Mouse (Mus musculus) heart, adult 11 months (tissue): Measurements from ENCODE around the gene E2f1.

Source experiments
- DNase-seq: peaks from one replicate; pipeline ENCODE4 v3.0.0; 2022

Gene E2f1

DNA sequence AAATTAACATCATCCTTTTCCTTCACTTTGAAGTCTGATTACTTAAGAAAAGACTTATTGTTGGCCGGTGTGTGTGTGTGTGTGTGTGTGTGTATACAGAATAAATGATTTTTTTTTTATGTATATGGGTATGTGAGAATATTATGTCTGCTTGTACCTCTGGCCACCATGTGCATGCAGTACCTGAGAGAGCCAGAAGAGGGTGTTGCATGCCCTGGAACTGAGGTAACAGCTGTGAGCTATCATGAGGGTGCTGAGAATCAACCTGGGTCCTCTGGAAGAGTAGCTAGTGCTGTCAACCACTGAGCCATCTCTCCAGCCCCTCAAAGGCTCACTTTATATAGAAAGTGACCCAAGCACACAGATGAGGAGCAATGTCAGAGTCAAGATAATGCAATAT, 11.7 kb upstream of the E2f1 start:
- DNase-seq = no peak

DNA sequence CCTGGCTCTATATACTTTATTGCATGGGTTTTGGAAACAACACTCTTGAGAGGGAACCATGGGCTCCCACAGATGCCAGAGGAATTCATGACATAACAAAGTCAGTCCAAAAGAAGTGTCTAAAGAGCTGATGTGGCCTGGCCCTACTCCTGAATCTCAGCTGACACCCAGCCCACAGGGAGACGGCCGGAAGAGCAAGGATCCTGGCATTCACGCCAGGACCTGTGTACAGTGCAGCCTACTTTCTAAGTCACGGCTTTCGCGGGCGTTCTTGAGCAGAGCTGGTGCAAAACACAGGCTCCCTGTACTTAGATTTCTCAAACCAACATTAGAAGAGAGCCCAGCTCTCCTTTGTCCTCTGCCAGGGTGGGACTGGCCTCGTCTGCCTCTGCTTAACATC, 10.9 kb upstream of the E2f1 start:
- DNase-seq = peak; percentile 97

DNA sequence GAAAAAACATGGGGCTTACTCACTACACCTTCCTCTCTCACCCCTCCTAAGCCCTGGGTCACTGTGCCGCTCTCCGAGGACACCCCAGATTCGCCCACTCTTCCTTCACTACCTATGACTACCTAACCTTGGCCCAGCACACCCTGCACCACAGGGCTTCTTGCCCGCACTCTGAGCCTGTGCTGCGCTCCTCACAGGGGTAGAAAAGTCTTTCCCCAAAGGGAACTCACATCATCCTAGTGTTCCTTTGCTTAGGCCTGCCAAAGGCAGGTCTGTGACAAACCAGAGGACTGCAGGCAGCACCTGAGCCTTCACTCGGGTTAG, 8.0 kb upstream of the E2f1 start:
- no peak for DNase-seq

DNA sequence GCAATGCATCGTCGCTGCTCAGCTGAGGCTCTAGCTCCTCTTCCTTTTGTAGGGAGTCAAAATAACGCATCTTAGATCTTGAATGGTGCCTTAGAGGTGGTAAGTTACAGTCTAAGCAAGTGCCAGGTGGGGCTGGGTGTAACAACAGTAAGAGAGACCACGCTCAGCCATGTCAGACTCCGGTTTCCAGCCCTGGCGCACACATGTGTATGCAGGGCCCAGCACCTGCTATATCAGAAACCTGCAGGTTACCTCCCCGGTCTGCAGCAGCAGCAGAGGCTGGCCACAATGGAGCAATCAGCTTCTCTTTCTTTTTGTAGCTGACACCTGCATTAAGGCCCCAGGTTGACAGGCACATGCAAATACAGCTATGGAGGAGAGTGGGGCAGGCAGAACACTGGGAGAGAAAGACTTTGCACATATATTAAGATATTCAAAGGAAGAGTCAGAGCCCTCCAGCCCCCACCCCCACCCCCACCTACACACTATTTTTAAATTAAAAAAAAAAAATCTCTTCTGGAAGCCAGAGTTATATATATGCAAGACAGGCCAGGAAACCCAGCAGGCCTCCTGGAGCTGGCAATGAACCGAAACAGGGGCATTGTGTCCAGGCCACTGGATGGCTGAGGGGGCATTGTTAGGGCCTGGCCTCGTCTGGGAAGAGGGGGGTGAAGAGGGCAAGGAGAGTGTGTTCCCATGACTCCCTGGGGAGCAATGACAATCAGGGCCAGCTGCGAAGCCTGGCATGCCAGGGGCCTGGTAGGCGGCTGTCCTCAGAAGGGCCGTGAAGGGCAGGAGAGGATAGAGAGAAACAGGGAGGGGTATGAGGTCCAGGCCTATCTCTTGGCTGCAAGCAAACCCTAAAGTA, 7.4 kb upstream of the E2f1 start:
- DNase-seq = no peak

GRCm38 (mm10) chr2:154574271-154574670, 4.6 kb upstream of the E2f1 start:
- no peak for DNase-seq

- DNase-seq = no peak
Observed at GRCm38 (mm10) chr2:154572996-154573395, 3.3 kb upstream of the E2f1 start.

GRCm38 (mm10) chr2:154571976-154572375, 2.3 kb upstream of the E2f1 start:
- no peak for DNase-seq

- no peak for DNase-seq
Observed at GRCm38 (mm10) chr2:154571266-154571665, 1.6 kb upstream of the E2f1 start.

GRCm38 (mm10) chr2:154570666-154571065, 974 bp upstream of the E2f1 start:
- DNase-seq = no peak

DNA sequence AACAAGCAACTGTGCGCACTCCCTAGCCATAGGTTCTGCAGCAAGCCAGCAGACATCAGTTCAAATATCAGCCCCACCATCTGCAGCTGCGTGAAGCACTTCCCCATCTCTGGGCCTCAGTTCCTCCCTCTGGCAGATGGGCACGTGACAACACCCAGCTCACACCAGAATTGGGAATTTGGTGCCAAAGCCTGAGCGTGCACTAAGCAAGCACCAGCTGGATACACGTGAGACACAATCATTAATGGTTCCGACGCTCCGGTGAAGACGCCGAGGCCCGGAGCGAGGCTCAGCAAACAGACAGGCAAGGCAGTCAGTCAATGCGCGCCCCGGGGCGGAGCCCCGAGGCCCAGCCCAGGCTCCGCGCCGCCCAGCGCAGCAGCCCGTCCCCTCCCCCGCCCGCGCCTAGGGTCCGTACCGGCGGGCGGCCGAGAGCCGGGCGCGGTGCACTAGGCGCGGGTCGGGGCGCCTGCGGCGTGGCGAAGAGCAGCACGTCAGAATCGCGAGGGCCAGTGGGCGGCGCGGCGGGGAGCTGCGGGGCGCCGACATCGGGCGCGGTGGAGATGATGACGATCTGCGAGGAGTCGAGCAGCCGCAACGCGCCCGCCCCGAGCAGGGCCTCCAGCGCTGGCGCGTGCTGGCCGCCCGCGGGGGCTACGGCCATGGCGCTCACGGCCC, 482 bp downstream of the E2f1 start:
- DNase-seq = peak; percentile 96

DNA sequence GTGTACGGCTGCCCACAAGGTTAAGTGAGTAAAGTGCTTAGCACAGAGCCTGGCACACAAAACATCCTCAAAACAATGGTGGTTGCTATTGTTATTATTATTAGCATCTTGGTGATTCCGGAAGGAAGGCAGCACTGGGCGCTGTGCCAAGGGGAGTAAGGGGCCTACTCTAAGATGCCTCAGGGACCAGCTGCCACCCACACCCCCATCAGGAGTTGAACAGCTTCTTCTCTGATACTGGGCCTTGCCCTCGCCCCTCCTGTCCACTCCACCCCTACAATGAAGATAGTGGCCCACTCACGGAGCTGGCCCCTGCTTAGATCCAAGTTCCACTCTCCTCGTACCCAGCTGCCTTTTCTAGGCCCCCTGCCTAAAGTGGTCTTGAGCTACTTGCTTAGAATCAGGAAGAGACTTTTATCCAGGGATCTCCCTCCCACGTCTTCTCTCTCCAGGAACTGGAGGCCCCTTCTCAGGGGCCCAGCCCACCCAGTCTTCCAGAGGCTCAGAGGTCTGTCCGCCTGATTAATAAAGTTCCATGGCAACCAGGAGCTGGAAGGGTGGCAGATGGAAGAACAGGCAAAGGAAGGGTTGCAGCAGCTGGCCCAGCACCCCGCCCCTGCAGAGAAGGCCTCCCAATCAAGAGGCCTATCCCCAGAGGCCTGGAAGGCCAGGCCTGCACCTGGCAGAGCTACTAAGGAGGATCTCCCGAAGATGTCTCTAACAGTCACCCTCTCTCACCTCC, 1.2 kb downstream of the E2f1 start:
- peak; percentile 94 for DNase-seq

- DNase-seq = no peak
Observed at GRCm38 (mm10) chr2:154567766-154568165, 1.9 kb downstream of the E2f1 start.

DNA sequence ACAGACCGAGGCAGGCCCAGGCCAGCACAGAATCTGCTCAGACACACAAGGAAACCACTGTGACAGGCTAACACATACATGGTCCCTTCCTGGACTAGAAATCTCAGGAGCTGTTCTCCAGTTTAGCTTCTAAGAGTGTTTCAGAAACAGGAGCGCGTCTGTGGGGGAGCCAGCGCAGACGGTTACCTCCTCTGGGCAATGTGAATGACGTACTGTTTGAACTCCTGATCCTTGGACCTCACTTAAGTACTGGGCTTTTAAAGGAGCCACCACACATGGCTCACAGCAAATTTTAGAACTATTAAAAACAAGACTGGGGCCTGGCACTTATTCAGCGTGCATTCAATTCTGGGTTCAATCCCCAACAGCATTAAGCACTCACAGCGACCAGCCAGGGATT, 3.1 kb downstream of the E2f1 start:
- DNase-seq = no peak

GRCm38 (mm10) chr2:154565562-154565961, 4.1 kb downstream of the E2f1 start:
- DNase-seq = no peak

- no peak for DNase-seq
Observed at GRCm38 (mm10) chr2:154563612-154564170, 6.0 kb downstream of the E2f1 start.

GRCm38 (mm10) chr2:154558264-154559039, 11.2 kb downstream of the E2f1 start, which contains the start of gene Necab3:
Necab3 (minus strand) TSS chr2:154558890.
- DNase-seq = peak; percentile 92

GRCm38 (mm10) chr2:154557184-154557832, 12.4 kb downstream of the E2f1 start:
- DNase-seq = no peak

DNA sequence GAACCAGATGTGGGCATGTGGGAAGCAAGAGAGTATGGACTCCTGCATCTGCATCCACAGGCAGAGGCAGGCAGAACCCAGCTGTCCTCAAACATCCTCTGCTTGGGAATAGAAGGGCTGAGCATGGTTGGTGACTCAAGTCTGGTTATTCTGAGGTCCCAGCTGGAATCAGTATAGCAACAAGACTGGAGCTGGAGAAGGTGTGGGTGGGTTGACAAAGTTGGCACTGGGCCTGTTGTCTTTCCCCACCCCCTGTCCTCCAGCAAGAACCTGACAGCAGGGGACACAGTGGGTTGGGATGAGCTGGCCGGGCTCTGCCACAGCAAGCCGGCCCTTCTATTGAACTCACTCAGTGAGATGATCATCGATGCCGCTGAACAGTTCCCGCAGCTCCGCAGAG, 14.5 kb downstream of the E2f1 start:
- DNase-seq = no peak

DNA sequence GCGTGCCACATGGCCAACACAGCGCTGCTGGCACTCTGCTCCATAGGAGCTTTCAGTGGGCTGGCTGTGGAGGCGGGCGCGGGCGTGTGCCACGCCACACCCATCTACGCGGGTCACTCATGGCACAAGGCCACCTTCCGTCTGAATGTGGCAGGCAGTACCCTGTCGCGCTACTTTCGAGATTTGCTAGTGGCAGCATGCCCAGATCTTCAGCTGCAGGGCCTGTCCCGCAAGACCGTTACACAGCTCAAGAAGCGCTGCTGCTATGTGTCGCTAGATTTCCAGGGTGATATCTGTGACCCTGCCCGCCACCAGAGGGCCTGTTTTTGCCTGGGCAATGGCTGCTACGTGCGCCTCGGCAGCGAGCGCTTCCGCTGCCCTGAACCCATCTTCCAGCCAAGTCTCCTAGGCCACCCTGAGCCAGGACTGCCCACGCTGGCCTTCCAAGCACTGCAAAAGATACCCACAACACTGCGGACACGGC, 17.2 kb downstream of the E2f1 start:
- peak; percentile 96 for DNase-seq

DNA sequence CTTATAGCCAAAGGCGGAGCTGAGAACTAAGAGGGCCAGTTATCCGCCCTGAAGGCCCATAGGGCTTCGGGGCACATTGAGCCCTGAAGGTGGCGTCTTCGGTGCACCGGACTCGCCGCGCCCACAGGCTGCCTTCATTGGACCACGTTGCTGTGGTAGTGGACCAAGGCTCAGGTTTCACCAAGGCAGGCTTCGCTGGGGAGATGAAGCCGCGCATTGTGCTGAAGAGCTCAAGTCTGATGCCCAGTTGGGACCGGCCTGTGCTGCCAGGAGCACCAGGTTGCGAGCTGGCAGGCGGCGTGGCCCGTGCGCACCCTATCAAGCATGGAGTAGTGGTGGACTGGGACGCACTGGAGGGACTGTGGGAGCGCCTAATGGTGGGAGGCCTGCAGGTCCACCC, 17.8 kb downstream of the E2f1 start:
- no peak for DNase-seq

DNA sequence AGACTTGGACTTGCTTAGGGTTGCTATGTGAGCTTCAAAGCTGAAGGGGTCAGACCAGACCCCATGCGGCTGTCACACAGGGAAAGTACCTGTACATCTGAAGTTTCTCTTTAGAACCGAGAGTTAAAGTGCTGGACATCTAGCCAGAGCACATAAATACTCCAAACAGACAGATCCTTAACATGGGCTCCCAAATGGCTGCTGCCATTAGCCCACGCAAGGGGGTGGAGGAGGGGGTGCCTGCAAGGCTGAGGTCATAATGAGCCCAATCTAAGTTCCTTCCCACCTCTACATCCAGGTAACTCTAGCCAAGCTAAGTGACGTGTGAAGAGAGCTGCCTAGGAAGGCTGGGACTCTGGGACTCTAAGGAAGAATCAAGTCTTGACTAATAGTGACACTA, 18.2 kb downstream of the E2f1 start, which contains the start of gene Actl10:
Gene Actl10, plus strand, starts transcription at position 301 of the 400 bp plus-strand sequence.
- DNase-seq = no peak

- DNase-seq = no peak
Observed at GRCm38 (mm10) chr2:154550937-154551336, 18.8 kb downstream of the E2f1 start.
